Mouse (Mus musculus) limb, embryonic 14.5 days (tissue): ENCODE results near the gene Vmn1r30. TPM values are rescaled to one million over a fixed set of nuclear protein-coding genes. Genes with fewer than 3 reads are reported as not detected.

Source experiments
- ATAC-seq: fragments of 200-750 bp; cut with Nextera tagmentation; 2 replicates; pipeline ENCODE4 v1.8.0; 2017; ENCODE audit warnings: low read depth, moderate number of reproducible peaks, moderate TSS enrichment; ENCODE audit not compliant: low FRiP score
- DNase-seq: peaks from one replicate; pipeline ENCODE4 v3.0.0-alpha.2; 2015; ENCODE audit warnings: low spot score
- H3K27ac ChIP-seq: fragments of 300-500 bp; sonication (generic); replicated peaks from 2 replicates; pipeline ENCODE4 v1.5.1; 2014; ENCODE audit warnings: low read depth, mild to moderate bottlenecking, low read length, moderate library complexity, mixed read lengths
- H3K27me3 ChIP-seq: fragments of 300-500 bp; sonication (generic); 2 replicates; pipeline ENCODE4 v1.6.1; 2014; ENCODE audit warnings: low read length, mixed read lengths; ENCODE audit not compliant: control insufficient read depth, insufficient read depth
- H3K36me3 ChIP-seq: fragments of 300-500 bp; sonication (generic); 2 replicates; pipeline ENCODE4 v1.6.1; 2014; ENCODE audit warnings: mild to moderate bottlenecking, low read length, moderate library complexity, mixed read lengths; ENCODE audit not compliant: control insufficient read depth, insufficient read depth
- H3K4me1 ChIP-seq: fragments of 300-500 bp; sonication (generic); 2 replicates; pipeline ENCODE4 v1.6.1; 2014; ENCODE audit warnings: antibody characterized with exemption, low read length, mixed read lengths; ENCODE audit not compliant: control insufficient read depth, insufficient read depth
- H3K4me2 ChIP-seq: fragments of 300-500 bp; sonication (generic); replicated peaks from 2 replicates; pipeline ENCODE4 v1.6.1; 2014; ENCODE audit warnings: low read depth, mild to moderate bottlenecking, low read length, moderate library complexity; ENCODE audit not compliant: severe bottlenecking
- H3K4me3 ChIP-seq: fragments of 300-500 bp; sonication (generic); replicated peaks from 2 replicates; pipeline ENCODE4 v1.5.1; 2014; ENCODE audit warnings: low read length
- H3K9ac ChIP-seq: fragments of 300-500 bp; sonication (generic); 2 replicates; pipeline ENCODE4 v1.6.1; 2014; ENCODE audit warnings: mild to moderate bottlenecking, low read depth, low read length, moderate library complexity; ENCODE audit not compliant: severe bottlenecking
- H3K9me3 ChIP-seq: fragments of 300-500 bp; sonication (generic); 2 replicates; pipeline ENCODE4 v1.6.1; 2016; ENCODE audit warnings: low read length; ENCODE audit not compliant: control insufficient read depth
- POLR2A ChIP-seq: fragments of 200-500 bp; IDR thresholded peaks from 2 replicates; pipeline ENCODE4 v1.8.0; 2012; ENCODE audit warnings: inconsistent platforms, mild to moderate bottlenecking, moderate library complexity, borderline replicate concordance; ENCODE audit not compliant: insufficient read depth, insufficient read length; ENCODE audit errors: extremely low read depth
- WGBS: fragments of 180-500 bp; shearing (Covaris S2); extraction: QIAGEN DNeasy Blood & Tissue Kit; methylation state at CpG from one replicate; pipeline ENCODE4 v1.1.7; 2014; 5-methylcytosine and 5-hydroxymethylcytosine counted together
- polyA plus RNA-seq, 2 experiments: library from polyadenylated mRNA; depleted of rRNA in 1 of 2; stranded (reverse) in 1 of 2; unstranded in 1 of 2; fragments of >200 nt; fragmentation: Nextera tagmentation in 1 of 2; extraction: Ambion mirVana in 1 of 2; gene quantifications; 2 replicates each; pipeline versions ENCODE4 v1.2.1 to v1.2.3; 2012 to 2014

The Vmn1r30 gene
- polyA plus RNA-seq (2012; rRNA removed) (not detected in 2 replicates), polyA plus RNA-seq (2014; fragmentation: Nextera tagmentation; extraction: Ambion mirVana) (not detected in 2 replicates)

GRCm38 (mm10) chr6:58443285-58443684 lies at the start of gene Vmn1r30:
Vmn1r30 (minus strand) TSS chr6:58443385.
- ATAC-seq (no peak), DNase-seq (no peak)
- TF ChIP-seq POLR2A: no peak
- no peak within 1 kb of the TSS for H3K4me2 ChIP-seq
- no peaks in the 10 kb centered on the region for H3K27me3 ChIP-seq
- H3K4me3 ChIP-seq: no peak within 1 kb of the TSS
- H3K9ac ChIP-seq: no peak within 1 kb of the TSS
- H3K36me3 ChIP-seq: no peaks in the 10 kb centered on the region
- H3K4me1 ChIP-seq: no peaks in the 10 kb centered on the region
- no peaks in the 10 kb centered on the region for H3K9me3 ChIP-seq
- H3K27ac ChIP-seq: no peak within 1 kb of the TSS

- H3K27ac ChIP-seq: no peak within 1 kb of the TSS
- no peaks in the 10 kb centered on the region for H3K36me3 ChIP-seq
- no peak for TF ChIP-seq POLR2A
- no peak within 1 kb of the TSS for H3K4me2 ChIP-seq
- H3K9ac ChIP-seq: no peak within 1 kb of the TSS
- no peak within 1 kb of the TSS for H3K4me3 ChIP-seq
- H3K4me1 ChIP-seq: no peaks in the 10 kb centered on the region
- H3K9me3 ChIP-seq: no peaks in the 10 kb centered on the region
- DNase-seq (no peak), ATAC-seq (no peak)
- WGBS: 78% methylated on average over 1 of the region's 1 CpGs
- H3K27me3 ChIP-seq: no peaks in the 10 kb centered on the region
These were observed 32.0 kb upstream of the Vmn1r30 start, which contains the start of gene Vmn1r31 for GRCm38 (mm10) chr6:58475230-58475629. Vmn1r31 (minus strand) TSS chr6:58475330.

Other genes starting within 250 kb of the Vmn1r30 start
- not detected in 2 replicates for gene Vmn1r27, start 224.6 kb downstream of the Vmn1r30 start, polyA plus RNA-seq (2012; rRNA removed)
- not detected in 2 replicates for gene Vmn1r27, start 224.6 kb downstream of the Vmn1r30 start, polyA plus RNA-seq (2014; fragmentation: Nextera tagmentation; extraction: Ambion mirVana)
- gene Vmn1r28, start 181.3 kb downstream of the Vmn1r30 start, polyA plus RNA-seq (2012; rRNA removed): not detected in 2 replicates
- not detected in 2 replicates for gene Vmn1r28, start 181.3 kb downstream of the Vmn1r30 start, polyA plus RNA-seq (2014; fragmentation: Nextera tagmentation; extraction: Ambion mirVana)
- gene Vmn1r29, start 141.8 kb downstream of the Vmn1r30 start, polyA plus RNA-seq (2012; rRNA removed): not detected in 2 replicates
- gene Vmn1r29, start 141.8 kb downstream of the Vmn1r30 start, polyA plus RNA-seq (2014; fragmentation: Nextera tagmentation; extraction: Ambion mirVana): not detected in 2 replicates
- gene Vmn1r31, start 31.9 kb upstream of the Vmn1r30 start, polyA plus RNA-seq (2012; rRNA removed): not detected in 2 replicates
- not detected in 2 replicates for gene Vmn1r31, start 31.9 kb upstream of the Vmn1r30 start, polyA plus RNA-seq (2014; fragmentation: Nextera tagmentation; extraction: Ambion mirVana)
- 28.9 and 29.5 TPM in 2 replicates for gene Abcg2, start 141.1 kb upstream of the Vmn1r30 start, polyA plus RNA-seq (2012; rRNA removed)
- 42.9 and 45.4 TPM in 2 replicates for gene Abcg2, start 141.1 kb upstream of the Vmn1r30 start, polyA plus RNA-seq (2014; fragmentation: Nextera tagmentation; extraction: Ambion mirVana)